Mouse (Mus musculus): Measurements from ENCODE around the gene Lancl1. TPM values are rescaled to one million over a fixed set of nuclear protein-coding genes. Genes with fewer than 3 reads are reported as not detected.
A peak's percentile ranks its signal among the peaks of the same experiment; 100 is the strongest.

Lancl1 gene
- total and polyA plus RNA-seq, 3 experiments: 15.4 to 64.8 (median 41.1) TPM

- Histone ChIP-seq H3K36me3 (replicated peaks) (peaks cover 10% of the 10 kb centered on the region), H3K4me3 (ENCODE audit: low read depth, low read length) (no peak overlapping the region), H3K9me3 (replicated peaks) (no peaks in the 10 kb centered on the region), H3K4me1 (ENCODE audit: insufficient read depth, low read depth, low read length) (peaks cover 2% of the 10 kb centered on the region; the same call in 1 of the 2 replicates), H3K27me3 (ENCODE audit: insufficient read depth, low read length) (no peaks in the 10 kb centered on the region; the same call in 1 of the 2 replicates)
- DNase-seq (ENCODE audit: low spot score): no peak
- ATAC-seq (ENCODE audit: extremely low read depth, insufficient number of reproducible peaks, low FRiP score, poor library complexity, severe bottlenecking): no peak
- TF ChIP-seq TAL1 (conservative IDR thresholded peaks at IDR 0.05; ENCODE audit: low read depth, low read length): no peak
- TF ChIP-seq GATA1 (IDR thresholded peaks at IDR 0.05; ENCODE audit: borderline replicate concordance, low read length): no peak
- TF ChIP-seq POLR2AphosphoS5 (IDR thresholded peaks at IDR 0.05; ENCODE audit: insufficient replicate concordance, low read depth, low read length): no peak
- TF ChIP-seq CTCF (IDR thresholded peaks at IDR 0.05; ENCODE audit: low read depth, low read length): no peak
- no peak for TF ChIP-seq GATA2 (IDR thresholded peaks at IDR 0.05; ENCODE audit: borderline replicate concordance, low read depth, low read length)
These were observed 41.9 kb downstream of the Lancl1 start for GRCm38 (mm10) chr1:66996819-66997218.

DNA sequence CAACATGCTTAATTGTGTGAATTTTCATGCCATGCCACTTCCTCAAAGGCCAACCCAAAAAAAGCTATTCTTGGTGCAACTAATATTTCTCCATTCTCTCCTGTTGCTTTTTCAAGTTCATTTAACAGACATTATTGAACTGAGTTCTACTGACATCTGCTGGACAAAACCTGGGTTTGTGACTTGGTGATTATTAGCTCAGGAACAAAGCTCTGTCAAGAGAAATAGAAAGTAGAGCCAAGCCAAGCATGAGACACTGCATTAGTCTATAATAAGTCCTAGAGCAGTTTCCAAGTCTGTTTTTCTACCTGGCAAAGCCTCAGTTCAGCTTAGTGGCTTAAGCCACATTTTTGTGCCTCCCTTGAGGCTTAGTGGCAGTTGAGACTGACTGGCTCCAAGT is 45.9 kb downstream of the Lancl1 start:
- Histone ChIP-seq H3K4me3 (ENCODE audit: low read depth, low read length) (no peak overlapping the region), H3K4me1 (ENCODE audit: insufficient read depth, low read depth, low read length) (no peaks in the 10 kb centered on the region), H3K36me3 (replicated peaks) (no peaks in the 10 kb centered on the region), H3K27me3 (ENCODE audit: insufficient read depth, low read length) (no peaks in the 10 kb centered on the region; the same call in 1 of the 2 replicates), H3K9me3 (replicated peaks) (no peaks in the 10 kb centered on the region)
- DNase-seq (ENCODE audit: low spot score): no peak
- TF ChIP-seq GATA2 (IDR thresholded peaks at IDR 0.05; ENCODE audit: borderline replicate concordance, low read depth, low read length) (no peak), CTCF (IDR thresholded peaks at IDR 0.05; ENCODE audit: low read depth, low read length) (no peak), GATA1 (IDR thresholded peaks at IDR 0.05; ENCODE audit: borderline replicate concordance, low read length) (no peak), POLR2AphosphoS5 (IDR thresholded peaks at IDR 0.05; ENCODE audit: insufficient replicate concordance, low read depth, low read length) (no peak), TAL1 (conservative IDR thresholded peaks at IDR 0.05; ENCODE audit: low read depth, low read length) (no peak)
- ATAC-seq (ENCODE audit: extremely low read depth, insufficient number of reproducible peaks, low FRiP score, poor library complexity, severe bottlenecking): peak; percentile 40; the same call in 1 of the 2 replicates

- H3K9me3 ChIP-seq (replicated peaks): no peaks in the 10 kb centered on the region
- ATAC-seq (ENCODE audit: extremely low read depth, insufficient number of reproducible peaks, low FRiP score, poor library complexity, severe bottlenecking): no peak
- TF ChIP-seq GATA2 (IDR thresholded peaks at IDR 0.05; ENCODE audit: borderline replicate concordance, low read depth, low read length) (no peak), POLR2AphosphoS5 (IDR thresholded peaks at IDR 0.05; ENCODE audit: insufficient replicate concordance, low read depth, low read length) (no peak), GATA1 (IDR thresholded peaks at IDR 0.05; ENCODE audit: borderline replicate concordance, low read length) (no peak), TAL1 (conservative IDR thresholded peaks at IDR 0.05; ENCODE audit: low read depth, low read length) (no peak), CTCF (IDR thresholded peaks at IDR 0.05; ENCODE audit: low read depth, low read length) (no peak)
- DNase-seq (ENCODE audit: low spot score): no peak
- H3K4me3 ChIP-seq (ENCODE audit: low read depth, low read length): no peak overlapping the region
- H3K36me3 ChIP-seq (replicated peaks): no peaks in the 10 kb centered on the region
- H3K4me1 ChIP-seq (ENCODE audit: insufficient read depth, low read depth, low read length): no peaks in the 10 kb centered on the region
- H3K27me3 ChIP-seq (ENCODE audit: insufficient read depth, low read length): peaks cover 6% of the 10 kb centered on the region; the same call in 1 of the 2 replicates
These were observed 51.0 kb downstream of the Lancl1 start for GRCm38 (mm10) chr1:66987558-66988190.

DNA sequence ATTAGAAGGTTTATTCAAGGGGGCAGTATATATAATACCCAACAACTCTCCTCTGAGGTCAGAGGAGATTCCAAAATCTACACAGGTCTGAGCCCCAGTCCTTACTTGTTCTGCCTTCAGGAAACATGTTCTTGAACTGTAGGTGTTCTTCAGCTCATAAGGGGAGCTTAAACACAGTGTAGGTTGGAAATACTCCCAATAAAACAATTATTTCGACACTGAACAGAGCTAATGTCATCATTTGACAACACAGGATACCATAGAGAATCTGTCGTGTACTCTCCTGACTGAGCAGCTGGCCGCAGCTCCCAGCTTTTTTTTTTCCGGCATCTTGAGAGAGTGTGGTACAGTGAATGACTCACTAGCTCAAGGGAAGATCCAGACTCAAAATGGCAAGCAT is 52.8 kb downstream of the Lancl1 start:
- TF ChIP-seq POLR2AphosphoS5 (IDR thresholded peaks at IDR 0.05; ENCODE audit: insufficient replicate concordance, low read depth, low read length): no peak
- no peak for TF ChIP-seq TAL1 (conservative IDR thresholded peaks at IDR 0.05; ENCODE audit: low read depth, low read length)
- no peak for TF ChIP-seq GATA2 (IDR thresholded peaks at IDR 0.05; ENCODE audit: borderline replicate concordance, low read depth, low read length)
- TF ChIP-seq GATA1 (IDR thresholded peaks at IDR 0.05; ENCODE audit: borderline replicate concordance, low read length): no peak
- no peak for TF ChIP-seq CTCF (IDR thresholded peaks at IDR 0.05; ENCODE audit: low read depth, low read length)
- ATAC-seq (ENCODE audit: extremely low read depth, insufficient number of reproducible peaks, low FRiP score, poor library complexity, severe bottlenecking): no peak
- no peak for DNase-seq (ENCODE audit: low spot score)
- H3K4me1 ChIP-seq (ENCODE audit: insufficient read depth, low read depth, low read length): no peaks in the 10 kb centered on the region
- H3K27me3 ChIP-seq (ENCODE audit: insufficient read depth, low read length): peaks cover 6% of the 10 kb centered on the region; the same call in 1 of the 2 replicates
- no peaks in the 10 kb centered on the region for H3K36me3 ChIP-seq (replicated peaks)
- no peaks in the 10 kb centered on the region for H3K9me3 ChIP-seq (replicated peaks)
- no peak overlapping the region for H3K4me3 ChIP-seq (ENCODE audit: low read depth, low read length)

- ATAC-seq (ENCODE audit: extremely low read depth, insufficient number of reproducible peaks, low FRiP score, poor library complexity, severe bottlenecking) (no peak), DNase-seq (ENCODE audit: low spot score) (no peak)
- Histone ChIP-seq H3K36me3 (replicated peaks) (no peaks in the 10 kb centered on the region), H3K4me3 (ENCODE audit: low read depth, low read length) (no peak overlapping the region), H3K27me3 (ENCODE audit: insufficient read depth, low read length) (peaks cover 6% of the 10 kb centered on the region; the same call in 1 of the 2 replicates), H3K9me3 (replicated peaks) (no peaks in the 10 kb centered on the region), H3K4me1 (ENCODE audit: insufficient read depth, low read depth, low read length) (no peaks in the 10 kb centered on the region)
- TF ChIP-seq GATA1 (IDR thresholded peaks at IDR 0.05; ENCODE audit: borderline replicate concordance, low read length): no peak
- no peak for TF ChIP-seq TAL1 (conservative IDR thresholded peaks at IDR 0.05; ENCODE audit: low read depth, low read length)
- no peak for TF ChIP-seq GATA2 (IDR thresholded peaks at IDR 0.05; ENCODE audit: borderline replicate concordance, low read depth, low read length)
- no peak for TF ChIP-seq CTCF (IDR thresholded peaks at IDR 0.05; ENCODE audit: low read depth, low read length)
- no peak for TF ChIP-seq POLR2AphosphoS5 (IDR thresholded peaks at IDR 0.05; ENCODE audit: insufficient replicate concordance, low read depth, low read length)
These were observed 53.5 kb downstream of the Lancl1 start for GRCm38 (mm10) chr1:66985129-66985698.

- ATAC-seq (ENCODE audit: extremely low read depth, insufficient number of reproducible peaks, low FRiP score, poor library complexity, severe bottlenecking): no peak
- Histone ChIP-seq H3K4me1 (ENCODE audit: insufficient read depth, low read depth, low read length) (no peaks in the 10 kb centered on the region), H3K36me3 (replicated peaks) (no peaks in the 10 kb centered on the region), H3K27me3 (ENCODE audit: insufficient read depth, low read length) (0 out of 2 replicates have a peak, but pooled peaks cover 3% of the 10 kb centered on the region), H3K9me3 (replicated peaks) (no peaks in the 10 kb centered on the region), H3K4me3 (ENCODE audit: low read depth, low read length) (no peak overlapping the region)
- TF ChIP-seq CTCF (IDR thresholded peaks at IDR 0.05; ENCODE audit: low read depth, low read length) (no peak), POLR2AphosphoS5 (IDR thresholded peaks at IDR 0.05; ENCODE audit: insufficient replicate concordance, low read depth, low read length) (no peak), TAL1 (conservative IDR thresholded peaks at IDR 0.05; ENCODE audit: low read depth, low read length) (no peak), GATA1 (IDR thresholded peaks at IDR 0.05; ENCODE audit: borderline replicate concordance, low read length) (no peak), GATA2 (IDR thresholded peaks at IDR 0.05; ENCODE audit: borderline replicate concordance, low read depth, low read length) (no peak)
- no peak for DNase-seq (ENCODE audit: low spot score)
These were observed 58.5 kb downstream of the Lancl1 start for GRCm38 (mm10) chr1:66980129-66980528.

Data from G1E (cell line).